Mouse (Mus musculus): Measurements from ENCODE around the gene Acer1. TPM values are rescaled to one million over a fixed set of nuclear protein-coding genes. Genes with fewer than 3 reads are reported as not detected.

Gene Acer1
- polyA plus RNA-seq, 1 experiment from 2014 or later = not detected

- H3K36me3 ChIP-seq = no peaks in the 10 kb centered on the region
- H3K4me1 ChIP-seq = peaks cover 6% of the 10 kb centered on the region
- no peaks in the 10 kb centered on the region for H3K27me3 ChIP-seq
- WGBS = 93% methylated on average over 3 of the region's 3 CpGs
- ATAC-seq (ENCODE audit: low FRiP score, low read depth) = no peak
- H3K4me3 ChIP-seq = no peak overlapping the region
- no peak overlapping the region for H3K4me2 ChIP-seq (replicated peaks)
- H3K27ac ChIP-seq (replicated peaks) = no peak overlapping the region
- no peaks in the 10 kb centered on the region for H3K9me3 ChIP-seq
- no peak overlapping the region for H3K9ac ChIP-seq (replicated peaks)
Observed at GRCm38 (mm10) chr17:56986105-56986805, 4.3 kb upstream of the Acer1 start.

GRCm38 (mm10) chr17:56985656-56986055 lies 3.7 kb upstream of the Acer1 start:
- Histone ChIP-seq H3K27me3 (no peaks in the 10 kb centered on the region), H3K36me3 (no peaks in the 10 kb centered on the region), H3K27ac (replicated peaks) (no peak overlapping the region), H3K9ac (replicated peaks) (no peak overlapping the region), H3K4me2 (replicated peaks) (no peak overlapping the region), H3K9me3 (no peaks in the 10 kb centered on the region), H3K4me1 (peaks cover under 1% of the 10 kb centered on the region; the same call in 1 of the 2 replicates), H3K4me3 (no peak overlapping the region)
- WGBS = 84% methylated on average over 3 of the region's 3 CpGs
- ATAC-seq (ENCODE audit: low FRiP score, low read depth) = no peak

GRCm38 (mm10) chr17:56984886-56985285 lies 3.0 kb upstream of the Acer1 start:
- ATAC-seq (ENCODE audit: low FRiP score, low read depth) = no peak
- Histone ChIP-seq H3K4me3 (no peak overlapping the region), H3K4me1 (no peaks in the 10 kb centered on the region), H3K27me3 (no peaks in the 10 kb centered on the region), H3K9me3 (no peaks in the 10 kb centered on the region), H3K4me2 (replicated peaks) (no peak overlapping the region), H3K9ac (replicated peaks) (no peak overlapping the region), H3K36me3 (no peaks in the 10 kb centered on the region), H3K27ac (replicated peaks) (no peak overlapping the region)
- 83% methylated on average over 9 of the region's 9 CpGs for WGBS

- no peak for ATAC-seq (ENCODE audit: low FRiP score, low read depth)
- 80% methylated on average over 7 of the region's 7 CpGs for WGBS
Observed at GRCm38 (mm10) chr17:56981049-56981448, 877 bp downstream of the Acer1 start.

DNA sequence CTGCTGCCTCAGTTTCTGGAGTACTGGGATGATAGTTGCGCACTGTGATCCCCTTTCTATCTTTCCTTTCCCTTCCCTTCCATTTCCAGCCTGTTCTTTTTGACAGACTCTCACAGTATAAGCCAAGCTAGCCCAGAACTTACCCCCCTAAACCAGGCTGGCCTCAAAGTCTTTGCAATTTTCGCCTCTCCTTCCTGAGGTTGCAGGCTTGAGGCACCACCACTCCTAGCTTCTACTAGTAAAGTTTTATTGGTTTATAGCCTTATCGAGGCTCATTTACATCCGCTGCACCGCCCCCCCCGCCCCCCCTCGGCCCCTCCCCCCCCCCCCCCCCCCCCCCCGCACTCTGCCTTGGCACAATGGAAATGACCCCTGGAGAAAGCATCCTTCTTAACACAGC lies 2.4 kb downstream of the Acer1 start:
- no peak overlapping the region for H3K9ac ChIP-seq (replicated peaks)
- no peaks in the 10 kb centered on the region for H3K4me1 ChIP-seq
- no peak overlapping the region for H3K27ac ChIP-seq (replicated peaks)
- H3K4me2 ChIP-seq (replicated peaks) = no peak overlapping the region
- no peaks in the 10 kb centered on the region for H3K36me3 ChIP-seq
- WGBS = 43% methylated on average over 5 of the region's 8 CpGs
- no peak for ATAC-seq (ENCODE audit: low FRiP score, low read depth)
- no peaks in the 10 kb centered on the region for H3K9me3 ChIP-seq
- H3K27me3 ChIP-seq = no peaks in the 10 kb centered on the region
- no peak overlapping the region for H3K4me3 ChIP-seq

More at GRCm38 (mm10) chr17:56981049-56981448, 877 bp downstream of the Acer1 start:
- Histone ChIP-seq H3K4me1 (no peaks in the 10 kb centered on the region), H3K36me3 (no peaks in the 10 kb centered on the region), H3K4me2 (replicated peaks) (no peak overlapping the region), H3K4me3 (no peak overlapping the region), H3K27me3 (no peaks in the 10 kb centered on the region), H3K9ac (replicated peaks) (no peak overlapping the region), H3K9me3 (no peaks in the 10 kb centered on the region), H3K27ac (replicated peaks) (no peak overlapping the region)

DNA sequence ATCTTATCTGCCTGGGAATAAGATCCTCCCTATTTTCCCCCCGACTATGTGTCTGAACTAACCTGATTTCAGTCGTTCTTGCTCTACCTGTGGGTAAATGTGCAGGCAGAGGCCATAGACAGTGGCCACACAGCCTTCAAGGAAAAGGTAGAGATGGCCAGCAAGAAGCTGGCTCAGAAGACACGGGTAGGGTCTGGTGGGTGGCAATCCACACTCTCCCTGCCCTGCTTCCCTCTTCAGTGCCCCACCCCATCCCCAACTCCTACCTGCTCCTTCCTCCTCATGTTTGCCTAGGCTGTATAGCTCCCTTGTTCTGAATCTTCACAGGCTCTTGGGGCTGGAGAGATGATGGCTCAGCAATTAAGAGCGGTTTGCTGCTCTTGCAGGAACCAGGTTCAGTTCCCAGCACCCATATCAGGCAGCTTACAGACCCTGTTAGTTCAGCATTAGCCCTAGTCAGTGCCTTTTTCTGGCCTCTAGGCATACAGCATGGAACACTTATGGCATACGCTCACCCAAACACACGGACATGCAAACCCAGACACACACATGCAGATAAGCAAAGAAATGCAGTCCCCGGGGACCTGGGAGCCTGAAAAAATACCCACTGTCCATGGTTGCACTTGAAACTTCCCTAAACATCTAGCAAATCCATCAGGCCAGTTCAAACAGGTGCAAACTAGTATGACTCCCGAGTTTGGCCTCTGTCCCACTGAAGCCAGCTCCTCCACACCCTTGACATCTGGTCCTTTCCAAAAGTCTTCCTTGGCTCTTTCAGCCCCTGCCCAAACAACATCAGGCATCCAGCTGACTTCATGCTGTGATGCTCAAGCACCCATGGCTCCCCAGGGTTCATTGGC lies 5.2 kb downstream of the Acer1 start:
- H3K27me3 ChIP-seq = no peaks in the 10 kb centered on the region
- no peaks in the 10 kb centered on the region for H3K36me3 ChIP-seq
- H3K9ac ChIP-seq (replicated peaks) = no peak overlapping the region
- H3K27ac ChIP-seq (replicated peaks) = no peak overlapping the region
- WGBS = 82% methylated on average over 8 of the region's 8 CpGs
- H3K4me3 ChIP-seq = no peak overlapping the region
- no peak for ATAC-seq (ENCODE audit: low FRiP score, low read depth)
- H3K9me3 ChIP-seq = no peaks in the 10 kb centered on the region
- no peaks in the 10 kb centered on the region for H3K4me1 ChIP-seq
- H3K4me2 ChIP-seq (replicated peaks) = no peak overlapping the region

GRCm38 (mm10) chr17:56975391-56975790 lies 6.5 kb downstream of the Acer1 start:
- Histone ChIP-seq H3K4me1 (no peaks in the 10 kb centered on the region), H3K36me3 (no peaks in the 10 kb centered on the region), H3K9ac (replicated peaks) (no peak overlapping the region), H3K4me2 (replicated peaks) (no peak overlapping the region), H3K27me3 (peaks cover 4% of the 10 kb centered on the region; the same call in 1 of the 2 replicates), H3K27ac (replicated peaks) (no peak overlapping the region), H3K9me3 (no peaks in the 10 kb centered on the region), H3K4me3 (no peak overlapping the region)
- no peak for ATAC-seq (ENCODE audit: low FRiP score, low read depth)
- WGBS = 77% methylated on average over 3 of the region's 3 CpGs

DNA sequence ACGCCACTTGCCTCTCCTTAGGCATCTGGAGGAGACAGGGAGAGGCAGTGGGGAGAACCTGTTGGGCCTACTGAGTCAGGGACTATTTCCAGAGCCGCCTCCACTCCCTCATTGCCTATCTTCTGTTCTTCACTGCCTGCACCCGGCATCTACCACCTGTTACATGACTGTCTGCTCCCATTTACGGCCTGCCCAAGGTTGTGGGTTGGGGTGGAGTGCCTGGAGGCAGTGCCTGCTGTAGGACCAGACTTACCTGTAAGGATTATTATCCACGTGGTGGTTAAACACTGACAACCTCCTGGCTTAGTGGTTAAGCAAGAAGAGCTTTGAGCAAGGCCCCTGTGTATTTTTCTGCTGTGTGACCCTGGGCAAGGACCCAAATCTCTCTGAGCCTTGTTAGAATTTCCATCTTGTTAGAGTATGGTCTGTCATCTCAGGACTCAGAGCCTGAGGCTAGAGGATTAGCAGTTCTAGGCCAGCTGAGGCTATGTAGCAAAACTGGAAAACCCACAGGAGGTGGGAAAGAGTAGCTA lies 7.2 kb downstream of the Acer1 start:
- Histone ChIP-seq H3K9me3 (no peaks in the 10 kb centered on the region), H3K4me3 (no peak overlapping the region), H3K36me3 (no peaks in the 10 kb centered on the region), H3K27ac (replicated peaks) (no peak overlapping the region), H3K4me1 (no peaks in the 10 kb centered on the region), H3K4me2 (replicated peaks) (no peak overlapping the region), H3K9ac (replicated peaks) (no peak overlapping the region), H3K27me3 (peaks cover 8% of the 10 kb centered on the region; the same call in 1 of the 2 replicates)
- WGBS = 81% methylated on average over 5 of the region's 5 CpGs
- no peak for ATAC-seq (ENCODE audit: low FRiP score, low read depth)

GRCm38 (mm10) chr17:56973956-56974707 lies 7.8 kb downstream of the Acer1 start:
- H3K4me3 ChIP-seq = no peak overlapping the region
- H3K36me3 ChIP-seq = no peaks in the 10 kb centered on the region
- H3K27me3 ChIP-seq = peaks cover 13% of the 10 kb centered on the region; the same call in 1 of the 2 replicates
- ATAC-seq (ENCODE audit: low FRiP score, low read depth) = no peak
- H3K9ac ChIP-seq (replicated peaks) = no peak overlapping the region
- WGBS = 69% methylated on average over 14 of the region's 14 CpGs
- no peaks in the 10 kb centered on the region for H3K9me3 ChIP-seq
- H3K4me2 ChIP-seq (replicated peaks) = no peak overlapping the region
- H3K4me1 ChIP-seq = no peaks in the 10 kb centered on the region
- no peak overlapping the region for H3K27ac ChIP-seq (replicated peaks)

- no peaks in the 10 kb centered on the region for H3K9me3 ChIP-seq
- H3K4me3 ChIP-seq = no peak overlapping the region
- WGBS = 72% methylated on average over 5 of the region's 5 CpGs
- no peak overlapping the region for H3K4me2 ChIP-seq (replicated peaks)
- no peaks in the 10 kb centered on the region for H3K36me3 ChIP-seq
- peaks cover 13% of the 10 kb centered on the region; the same call in 1 of the 2 replicates for H3K27me3 ChIP-seq
- no peaks in the 10 kb centered on the region for H3K4me1 ChIP-seq
- H3K27ac ChIP-seq (replicated peaks) = no peak overlapping the region
- no peak for ATAC-seq (ENCODE audit: low FRiP score, low read depth)
- H3K9ac ChIP-seq (replicated peaks) = no peak overlapping the region
Observed at GRCm38 (mm10) chr17:56970081-56970480, 11.8 kb downstream of the Acer1 start.

DNA sequence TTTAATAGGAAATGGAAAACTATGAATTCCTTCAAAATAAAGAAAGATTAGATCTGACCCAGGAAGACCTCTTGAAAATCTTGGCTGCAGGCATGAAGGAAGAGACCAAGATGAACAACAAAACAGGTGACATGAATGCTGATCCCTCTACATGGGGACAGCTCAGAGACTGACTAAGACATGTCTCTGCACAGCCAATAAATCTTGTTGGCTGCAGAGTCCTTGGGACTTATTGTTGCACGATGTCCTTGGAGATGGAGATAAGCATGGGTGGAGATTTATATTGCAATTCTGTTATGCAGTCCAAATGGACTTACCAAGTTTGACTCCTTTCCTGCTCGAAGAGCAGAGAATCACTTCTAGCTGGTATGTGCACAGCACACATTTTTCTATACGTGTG lies 12.6 kb downstream of the Acer1 start:
- Histone ChIP-seq H3K9me3 (no peaks in the 10 kb centered on the region), H3K9ac (replicated peaks) (no peak overlapping the region), H3K27ac (replicated peaks) (no peak overlapping the region), H3K27me3 (peaks cover 13% of the 10 kb centered on the region; the same call in 1 of the 2 replicates), H3K4me1 (no peaks in the 10 kb centered on the region), H3K4me3 (no peak overlapping the region), H3K36me3 (no peaks in the 10 kb centered on the region), H3K4me2 (replicated peaks) (no peak overlapping the region)
- ATAC-seq (ENCODE audit: low FRiP score, low read depth) = no peak
- WGBS = 75% methylated on average over 3 of the region's 3 CpGs

Data from midbrain, embryonic 12.5 days (tissue).